Mouse (Mus musculus): ENCODE data around the gene Nfatc2. TPM values are rescaled to one million over a fixed set of nuclear protein-coding genes. Genes with fewer than 3 reads are reported as not detected.

Gene Nfatc2
- polyA plus RNA-seq, 1 experiment from 2014 or later: 1.8 TPM

DNA sequence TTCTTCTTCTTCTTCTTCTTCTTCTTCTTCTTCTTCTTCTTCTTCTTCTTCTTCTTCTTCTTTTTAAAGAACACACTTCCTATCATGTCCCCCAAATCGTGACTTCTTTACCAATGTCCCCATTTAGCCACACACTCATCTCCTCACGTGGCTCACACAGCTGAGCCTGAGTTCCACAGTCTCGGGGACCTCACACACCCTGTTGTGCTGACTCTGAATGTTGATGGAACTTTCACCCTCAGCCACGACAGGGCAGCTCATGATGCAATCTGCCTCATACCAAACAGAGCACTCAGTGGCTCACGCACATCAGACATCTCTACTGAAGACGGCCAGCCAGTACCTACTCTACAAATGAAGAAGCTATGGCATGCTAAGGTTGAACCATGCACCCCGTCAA lies 60.2 kb downstream of the Nfatc2 start:
- no peak overlapping the region for H3K4me2 ChIP-seq (replicated peaks)
- 74% methylated on average over 7 of the region's 7 CpGs for WGBS
- no peak overlapping the region for H3K27ac ChIP-seq
- H3K36me3 ChIP-seq: no peaks in the 10 kb centered on the region
- no peak for ATAC-seq
- peaks cover 26% of the 10 kb centered on the region for H3K4me1 ChIP-seq (replicated peaks)
- no peaks in the 10 kb centered on the region for H3K27me3 ChIP-seq (replicated peaks)
- no peak overlapping the region for H3K4me3 ChIP-seq (replicated peaks)
- H3K9me3 ChIP-seq: no peaks in the 10 kb centered on the region
- no peak overlapping the region for H3K9ac ChIP-seq

DNA sequence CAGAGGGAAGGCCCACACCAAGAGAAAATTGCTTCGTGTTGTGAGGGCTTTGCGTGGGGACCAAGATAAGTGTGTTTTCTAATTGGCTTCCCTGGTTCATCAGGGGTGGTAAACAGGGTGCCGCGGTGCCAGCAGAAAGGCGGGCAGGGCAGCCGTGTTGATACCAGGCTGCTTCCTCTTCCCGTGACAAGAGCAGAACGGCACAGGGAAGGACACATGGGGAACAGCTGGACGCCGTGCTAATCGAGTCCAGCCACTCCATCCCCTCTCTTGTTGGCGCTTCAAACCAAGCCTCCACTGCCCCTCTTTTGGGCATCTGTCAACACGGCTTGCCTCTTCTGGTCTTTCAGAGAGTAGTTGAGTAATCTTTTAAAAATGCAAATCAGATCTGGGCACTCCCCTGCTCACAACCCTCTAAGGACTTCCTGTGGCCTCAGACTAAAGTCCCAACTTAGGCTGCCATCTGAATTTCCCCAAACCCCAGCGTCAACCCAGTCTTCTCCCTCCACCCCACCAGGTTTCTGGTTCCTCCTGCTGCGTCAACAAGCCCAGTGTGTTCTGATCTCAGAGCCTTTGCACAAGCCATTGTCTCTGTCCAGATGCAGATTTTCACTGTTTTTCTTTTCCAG lies 61.7 kb downstream of the Nfatc2 start:
- no peak overlapping the region for H3K27ac ChIP-seq
- WGBS: 72% methylated on average over 15 of the region's 15 CpGs

DNA sequence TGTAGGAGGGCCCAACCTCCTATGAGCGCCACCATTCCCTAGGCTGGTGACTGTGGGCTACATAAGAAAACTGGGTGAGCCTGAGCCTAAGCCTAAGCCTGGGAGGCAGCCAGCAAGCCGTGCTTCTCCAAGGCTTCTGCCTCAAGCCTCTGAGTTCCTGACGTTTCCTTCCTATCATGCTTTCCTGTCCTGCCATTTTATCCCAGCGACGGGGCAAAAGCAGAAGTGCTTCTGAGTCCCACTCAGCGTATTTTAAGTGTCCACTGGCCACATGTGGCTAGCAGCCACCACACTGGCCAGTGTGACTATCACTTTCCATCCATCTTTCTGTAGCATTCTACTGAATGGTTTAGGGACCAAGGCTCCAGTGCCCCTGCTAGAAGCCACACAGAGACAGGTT lies 62.4 kb downstream of the Nfatc2 start:
- Histone ChIP-seq H3K4me3 (replicated peaks) (no peak overlapping the region), H3K9ac (no peak overlapping the region), H3K36me3 (no peaks in the 10 kb centered on the region), H3K27ac (no peak overlapping the region), H3K4me1 (replicated peaks) (peaks cover 9% of the 10 kb centered on the region), H3K4me2 (replicated peaks) (no peak overlapping the region), H3K9me3 (no peaks in the 10 kb centered on the region), H3K27me3 (replicated peaks) (no peaks in the 10 kb centered on the region)
- 84% methylated on average over 6 of the region's 6 CpGs for WGBS
- ATAC-seq: no peak

More for the DNA sequence above, 61.7 kb downstream of the Nfatc2 start:
- no peaks in the 10 kb centered on the region for H3K27me3 ChIP-seq (replicated peaks)
- no peak overlapping the region for H3K9ac ChIP-seq
- H3K9me3 ChIP-seq: no peaks in the 10 kb centered on the region
- no peaks in the 10 kb centered on the region for H3K36me3 ChIP-seq
- H3K4me1 ChIP-seq (replicated peaks): peaks cover 16% of the 10 kb centered on the region
- no peak overlapping the region for H3K4me3 ChIP-seq (replicated peaks)
- no peak for ATAC-seq
- H3K4me2 ChIP-seq (replicated peaks): no peak overlapping the region

DNA sequence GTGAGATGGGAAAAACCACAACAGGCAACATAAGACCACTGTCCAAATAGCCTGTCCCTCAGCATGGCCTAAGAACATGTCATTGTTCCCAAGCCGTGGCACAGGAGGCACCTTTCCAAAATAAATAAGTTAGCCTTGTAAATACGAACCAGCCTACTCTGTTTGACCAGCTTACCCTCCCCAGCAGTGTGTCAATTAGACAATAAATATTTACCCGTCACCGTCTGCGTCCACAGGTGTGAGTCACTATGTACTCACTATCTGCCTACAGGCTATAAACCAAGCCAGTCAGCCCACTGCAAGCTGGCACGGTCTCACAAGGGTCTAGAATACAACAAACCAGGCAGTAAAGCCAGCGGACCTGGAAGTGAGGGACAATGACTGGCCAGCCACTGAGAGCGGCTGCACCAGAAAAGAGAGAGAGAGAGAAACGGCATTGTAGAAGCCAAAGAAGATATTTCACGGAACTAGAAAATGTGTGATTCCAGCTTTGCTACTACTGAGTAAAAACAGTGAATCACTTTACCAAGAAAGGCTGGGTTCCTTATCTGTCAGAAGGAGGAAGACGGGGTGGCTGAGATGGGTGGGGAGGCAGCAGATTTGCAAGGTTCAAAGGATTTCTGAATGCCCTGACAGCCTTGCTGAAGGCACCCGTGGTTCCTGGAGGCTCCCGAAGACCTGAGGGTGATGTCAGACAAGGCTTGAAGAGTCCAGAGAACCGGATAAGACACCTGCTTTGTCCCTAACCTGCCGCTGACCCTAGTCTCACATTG lies 69.2 kb downstream of the Nfatc2 start:
- Histone ChIP-seq H3K36me3 (no peaks in the 10 kb centered on the region), H3K9ac (no peak overlapping the region), H3K4me3 (replicated peaks) (no peak overlapping the region), H3K4me1 (replicated peaks) (peaks cover 22% of the 10 kb centered on the region), H3K9me3 (no peaks in the 10 kb centered on the region), H3K27ac (peak overlapping the region; percentile 71), H3K4me2 (replicated peaks) (0 out of 2 replicates have a peak overlapping the region, but pooled peaks have one; percentile 30), H3K27me3 (replicated peaks) (no peaks in the 10 kb centered on the region)
- WGBS: 51% methylated on average over 15 of the region's 15 CpGs
- peak; percentile 85 for ATAC-seq

DNA sequence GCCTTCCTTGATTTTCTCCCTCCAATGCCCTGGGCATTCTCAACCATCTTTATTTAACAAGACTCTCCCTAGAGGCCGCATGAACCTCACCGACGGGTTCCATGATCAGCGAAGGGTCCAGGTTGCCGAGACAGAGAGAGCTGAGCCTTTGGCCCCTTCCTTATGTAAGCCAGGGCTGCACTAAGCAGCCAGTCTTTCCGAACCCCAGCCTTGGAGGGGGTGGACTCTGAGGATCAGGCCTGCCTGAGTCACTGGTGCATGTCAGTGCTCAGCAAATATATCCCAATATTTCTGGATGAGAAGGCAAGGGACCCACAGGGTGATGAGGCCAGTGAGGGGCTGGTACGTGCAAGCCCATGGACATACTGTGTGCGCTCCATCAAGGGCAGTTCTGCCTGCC lies 72.9 kb downstream of the Nfatc2 start:
- ATAC-seq: no peak
- Histone ChIP-seq H3K36me3 (no peaks in the 10 kb centered on the region), H3K9ac (no peak overlapping the region), H3K4me3 (replicated peaks) (no peak overlapping the region), H3K4me2 (replicated peaks) (no peak overlapping the region), H3K27ac (no peak overlapping the region), H3K4me1 (replicated peaks) (peaks cover 43% of the 10 kb centered on the region), H3K27me3 (replicated peaks) (no peaks in the 10 kb centered on the region), H3K9me3 (no peaks in the 10 kb centered on the region)
- WGBS: 84% methylated on average over 8 of the region's 8 CpGs

DNA sequence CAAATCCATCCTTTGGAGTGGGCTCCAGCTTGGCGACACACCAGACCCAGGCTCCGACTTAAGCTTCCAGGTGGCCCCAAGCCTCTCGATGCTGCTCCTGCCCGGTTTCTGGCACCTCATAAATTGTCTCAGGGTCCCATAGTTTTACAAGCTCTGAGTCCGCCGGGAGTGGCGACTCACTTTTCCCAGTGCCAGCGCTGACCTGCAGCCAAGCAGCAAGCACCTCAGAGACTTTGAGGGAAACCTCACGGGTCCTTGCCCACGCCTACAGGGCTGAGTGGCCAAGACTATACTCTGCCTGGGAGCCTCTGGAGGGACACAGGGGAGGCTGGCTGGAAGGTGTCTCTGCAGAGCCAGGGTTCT lies 74.0 kb downstream of the Nfatc2 start:
- no peaks in the 10 kb centered on the region for H3K9me3 ChIP-seq
- ATAC-seq: no peak
- H3K27ac ChIP-seq: no peak overlapping the region
- H3K27me3 ChIP-seq (replicated peaks): no peaks in the 10 kb centered on the region
- H3K4me1 ChIP-seq (replicated peaks): peaks cover 38% of the 10 kb centered on the region
- H3K4me2 ChIP-seq (replicated peaks): no peak overlapping the region
- no peak overlapping the region for H3K9ac ChIP-seq
- H3K4me3 ChIP-seq (replicated peaks): no peak overlapping the region
- no peaks in the 10 kb centered on the region for H3K36me3 ChIP-seq
- WGBS: 74% methylated on average over 10 of the region's 10 CpGs

DNA sequence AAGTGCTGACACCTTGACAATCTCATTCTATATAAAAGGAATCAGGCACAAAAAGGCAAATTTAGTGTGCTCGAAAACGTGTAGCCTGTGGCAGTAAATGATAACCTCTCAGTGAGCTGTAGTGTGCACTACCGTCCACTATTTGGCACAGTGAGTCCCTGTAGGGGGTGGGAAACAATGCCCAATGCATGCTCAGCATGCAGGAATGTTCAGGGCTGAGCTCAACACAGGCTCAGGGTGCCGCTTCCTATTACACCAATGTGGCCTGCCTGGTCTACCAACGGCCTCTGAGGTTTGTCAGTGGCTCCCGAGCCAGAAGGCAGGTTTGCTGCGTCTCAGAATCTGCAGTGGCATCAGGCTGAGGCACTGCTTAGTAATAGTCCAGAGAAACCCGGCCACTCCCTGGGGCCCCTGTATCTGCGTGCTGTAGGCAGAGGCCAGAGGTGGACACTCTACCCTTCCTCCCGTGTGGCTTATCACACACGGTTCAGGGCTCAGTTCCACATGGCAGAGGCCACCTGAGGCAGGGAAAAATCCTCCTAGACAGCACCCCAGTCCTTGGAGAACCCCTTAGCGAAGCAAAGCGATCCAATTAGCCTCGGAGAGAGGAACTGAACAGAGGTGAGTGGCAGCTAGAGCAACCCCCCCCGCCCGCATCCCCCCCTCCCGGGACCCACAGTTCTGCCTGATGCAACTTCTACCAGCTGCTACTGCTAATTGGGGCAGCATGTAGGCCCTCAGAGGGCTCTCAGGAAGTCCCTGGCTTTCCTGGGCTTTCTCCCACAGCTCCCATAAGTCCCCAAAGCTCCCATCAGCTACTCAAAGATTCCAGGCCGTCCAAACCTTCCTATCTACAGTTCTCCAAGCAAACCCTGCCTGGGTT lies 74.7 kb downstream of the Nfatc2 start:
- no peak overlapping the region for H3K9ac ChIP-seq
- WGBS: 84% methylated on average over 18 of the region's 18 CpGs
- no peaks in the 10 kb centered on the region for H3K36me3 ChIP-seq
- peaks cover 35% of the 10 kb centered on the region for H3K4me1 ChIP-seq (replicated peaks)
- no peak overlapping the region for H3K4me3 ChIP-seq (replicated peaks)
- no peaks in the 10 kb centered on the region for H3K27me3 ChIP-seq (replicated peaks)
- H3K27ac ChIP-seq: no peak overlapping the region
- H3K4me2 ChIP-seq (replicated peaks): no peak overlapping the region
- no peaks in the 10 kb centered on the region for H3K9me3 ChIP-seq
- no peak for ATAC-seq

DNA sequence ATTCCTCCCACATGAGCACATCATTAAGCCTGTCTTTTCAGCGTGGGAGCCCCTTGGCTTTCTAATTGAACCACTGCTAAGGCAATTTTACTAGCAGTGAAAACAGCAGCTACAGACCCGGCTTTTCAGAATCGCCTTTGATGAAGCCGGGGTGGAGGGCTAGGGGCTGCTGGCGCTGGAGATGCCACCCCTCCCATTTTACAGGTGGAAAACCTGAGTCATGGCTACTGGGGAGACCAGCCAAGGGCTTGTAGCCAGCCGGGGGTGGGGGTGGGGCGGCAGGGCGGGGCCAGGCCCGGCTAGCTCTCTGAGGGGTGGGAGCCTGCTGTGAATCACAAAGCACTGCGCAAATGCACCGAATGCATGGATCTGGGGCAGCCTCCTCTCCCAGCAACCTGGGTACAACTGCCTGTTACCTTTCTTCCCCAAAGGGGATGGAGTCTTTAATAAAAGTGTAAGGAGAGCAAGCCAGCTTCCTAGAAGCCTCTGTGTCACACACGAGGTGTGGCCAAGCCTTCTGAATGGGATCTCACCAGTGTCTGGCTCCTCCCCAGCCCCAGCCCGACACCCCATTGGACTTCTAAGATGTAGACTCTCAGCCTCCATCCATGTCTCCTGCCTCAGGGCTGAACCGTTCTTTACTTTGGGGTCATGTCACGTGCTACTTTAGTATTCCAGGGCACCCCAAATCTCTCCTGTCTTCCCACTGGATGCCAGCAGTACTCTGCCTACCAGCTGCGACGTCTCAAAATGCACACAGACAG lies 75.9 kb downstream of the Nfatc2 start:
- Histone ChIP-seq H3K27ac (peak overlapping the region; percentile 49), H3K4me2 (replicated peaks) (peak overlapping the region; percentile 61), H3K27me3 (replicated peaks) (no peaks in the 10 kb centered on the region), H3K4me3 (replicated peaks) (peak overlapping the region; percentile 14), H3K36me3 (no peaks in the 10 kb centered on the region), H3K9me3 (no peaks in the 10 kb centered on the region), H3K4me1 (replicated peaks) (peaks cover 29% of the 10 kb centered on the region), H3K9ac (peak overlapping the region; percentile 24; the same call in 1 of the 2 replicates)
- peak; percentile 11 for ATAC-seq
- WGBS: 11% methylated on average over 17 of the region's 17 CpGs

DNA sequence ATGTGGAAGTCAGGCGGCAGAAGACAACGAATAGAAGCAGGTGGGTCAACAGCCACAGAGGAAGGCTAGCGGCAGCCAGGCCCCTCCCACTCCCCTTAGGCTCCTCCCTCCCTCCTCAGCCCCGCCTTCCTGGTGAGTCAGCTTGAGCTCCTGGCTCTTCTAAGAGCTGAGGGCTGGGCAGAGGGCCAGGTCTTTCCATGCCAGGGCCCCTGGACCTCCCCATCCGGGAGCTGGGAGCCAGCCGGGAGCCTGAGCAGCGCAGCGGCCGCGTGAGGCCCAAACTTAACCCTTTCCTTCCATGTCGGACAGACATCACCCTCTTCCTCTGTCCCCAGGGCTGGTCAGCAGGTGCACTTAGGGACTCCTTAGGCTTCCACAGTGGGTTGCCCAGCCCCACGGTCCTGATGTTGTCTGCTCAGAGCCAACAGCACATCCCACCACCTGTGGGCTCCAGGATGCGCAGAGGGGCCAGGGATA lies 76.5 kb downstream of the Nfatc2 start:
- 1% methylated on average over 13 of the region's 13 CpGs for WGBS
- H3K9ac ChIP-seq: 0 out of 2 replicates have a peak overlapping the region, but pooled peaks have one; percentile 24

DNA sequence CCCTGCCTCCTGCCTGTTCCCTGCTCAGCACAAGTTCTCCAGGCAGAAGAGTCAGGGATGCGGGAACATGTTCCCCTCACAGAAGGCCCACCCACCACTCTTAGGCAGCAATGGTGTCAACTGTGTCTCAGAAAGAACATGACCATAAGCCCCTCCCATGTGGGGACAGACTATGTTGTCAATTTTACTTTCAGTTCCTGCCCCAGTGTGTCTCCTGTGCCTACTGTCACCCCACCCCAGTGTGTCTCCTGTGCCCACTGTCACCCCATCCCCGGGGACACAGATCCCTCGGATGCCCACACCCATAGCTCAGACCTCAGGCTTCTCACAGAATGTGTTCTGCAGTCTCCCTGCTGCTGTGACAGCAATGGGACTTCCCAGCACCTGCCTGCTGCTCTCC lies 79.2 kb downstream of the Nfatc2 start:
- ATAC-seq: no peak
- Histone ChIP-seq H3K4me3 (replicated peaks) (no peak overlapping the region), H3K4me2 (replicated peaks) (no peak overlapping the region), H3K9ac (no peak overlapping the region), H3K36me3 (no peaks in the 10 kb centered on the region), H3K4me1 (replicated peaks) (peaks cover 21% of the 10 kb centered on the region), H3K27me3 (replicated peaks) (no peaks in the 10 kb centered on the region), H3K9me3 (no peaks in the 10 kb centered on the region), H3K27ac (no peak overlapping the region)
- WGBS: 80% methylated on average over 3 of the region's 3 CpGs

More for the DNA sequence above, 76.5 kb downstream of the Nfatc2 start:
- Histone ChIP-seq H3K27ac (peak overlapping the region; percentile 49), H3K4me3 (replicated peaks) (peak overlapping the region; percentile 14), H3K9me3 (no peaks in the 10 kb centered on the region), H3K4me1 (replicated peaks) (peaks cover 25% of the 10 kb centered on the region), H3K4me2 (replicated peaks) (peak overlapping the region; percentile 61), H3K36me3 (no peaks in the 10 kb centered on the region), H3K27me3 (replicated peaks) (no peaks in the 10 kb centered on the region)
- peak; percentile 95 for ATAC-seq

DNA sequence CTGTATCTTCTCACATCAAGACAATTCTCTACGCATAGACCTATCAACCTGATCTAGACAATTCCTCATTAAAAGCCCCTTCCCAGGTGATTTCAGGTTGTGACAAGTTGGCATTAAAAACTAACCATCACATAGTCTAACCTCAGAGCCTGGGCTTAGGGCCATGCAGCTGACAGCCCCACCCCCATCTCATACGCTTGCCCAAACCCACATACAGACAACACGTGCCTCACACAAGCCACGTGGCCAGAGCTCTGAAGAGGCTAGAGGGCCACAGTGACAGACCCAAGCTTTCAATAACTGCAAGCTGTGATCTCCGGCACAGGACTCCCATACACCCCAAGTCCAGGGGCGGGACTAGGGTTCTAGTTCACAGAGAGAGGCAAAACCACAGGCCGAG lies 80.7 kb downstream of the Nfatc2 start:
- H3K9me3 ChIP-seq: no peaks in the 10 kb centered on the region
- WGBS: 89% methylated on average over 7 of the region's 7 CpGs
- H3K27ac ChIP-seq: no peak overlapping the region
- H3K36me3 ChIP-seq: no peaks in the 10 kb centered on the region
- H3K4me3 ChIP-seq (replicated peaks): no peak overlapping the region
- H3K4me2 ChIP-seq (replicated peaks): no peak overlapping the region
- peaks cover 14% of the 10 kb centered on the region for H3K4me1 ChIP-seq (replicated peaks)
- no peak overlapping the region for H3K9ac ChIP-seq
- H3K27me3 ChIP-seq (replicated peaks): no peaks in the 10 kb centered on the region
- no peak for ATAC-seq
